Mouse (Mus musculus): ENCODE measurements around the gene Adam19. TPM values are rescaled to one million over a fixed set of nuclear protein-coding genes. Genes with fewer than 3 reads are reported as not detected.

Gene Adam19
- total and polyA plus RNA-seq, 3 experiments: 3.0 to 9.0 (median 4.5) TPM

DNA sequence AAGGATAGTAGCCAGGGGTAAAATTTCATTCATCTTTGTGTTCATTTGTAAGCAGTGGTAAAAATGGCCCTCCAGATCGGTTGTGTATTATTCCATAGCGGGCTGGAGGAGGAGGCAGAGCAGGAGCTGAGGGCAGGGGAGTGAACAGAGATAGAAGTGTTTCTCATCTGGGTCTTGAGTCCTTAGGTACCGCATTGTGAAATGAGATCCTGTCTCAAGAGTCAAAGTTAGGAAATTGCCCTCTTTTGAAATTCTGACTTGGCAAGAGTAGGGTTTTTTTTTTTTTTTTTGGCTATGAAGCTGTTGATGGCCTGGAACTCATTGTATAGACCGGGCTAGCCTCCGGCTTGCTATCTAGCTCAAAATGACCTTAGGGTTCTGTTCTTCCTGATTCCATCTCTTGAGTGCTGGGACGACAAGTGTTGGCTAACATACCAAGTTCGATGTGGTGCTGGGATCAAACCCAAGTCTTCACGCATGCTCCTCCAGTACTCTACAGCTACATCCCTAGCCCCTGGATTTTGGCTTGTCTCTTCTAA is 67.6 kb downstream of the Adam19 start:
- Histone ChIP-seq H3K79me2 (replicated peaks; ENCODE audit: control insufficient read depth, extremely low read depth, insufficient read depth, poor library complexity, severe bottlenecking) (no peaks in the 10 kb centered on the region), H3K9ac (ENCODE audit: insufficient read depth, low read depth) (no peak overlapping the region), H3K4me1 (ENCODE audit: control insufficient read depth in 1 of 2, insufficient read depth in 2 of 2) (peaks cover 21 to 61% of the 10 kb centered on the region in 2 experiments), H3K36me3 (replicated peaks in 1 of 2; ENCODE audit: control insufficient read depth in 1 of 2, insufficient read depth in 1 of 2, low read length in 1 of 2) (no peaks in the 10 kb centered on the region), H3K27ac (ENCODE audit: insufficient read depth, low read depth) (no peak overlapping the region), H3K4me2 (ENCODE audit: insufficient read depth, low read depth, poor library complexity, severe bottlenecking) (no peak overlapping the region), H3K4me3 (replicated peaks in 1 of 3; ENCODE audit: low read depth in 2 of 3, low read length in 2 of 3, poor library complexity in 1 of 3) (no peak overlapping the region), H3K27me3 (replicated peaks) (no peaks in the 10 kb centered on the region), H3K9me3 (replicated peaks; ENCODE audit: low read length) (no peaks in the 10 kb centered on the region)
- TF ChIP-seq ZNF384 (IDR thresholded peaks at IDR 0.05; ENCODE audit: low read depth, low read length) (0 out of 2 replicates have a peak, but pooled peaks have one; percentile 19), EP300 (IDR thresholded peaks at IDR 0.05; ENCODE audit: low read length) (no peak), JUND (conservative IDR thresholded peaks at IDR 0.05; ENCODE audit: low read depth, low read length) (no peak), MEF2A (IDR thresholded peaks at IDR 0.05; ENCODE audit: borderline replicate concordance, low read depth, low read length) (no peak), E2F4 (IDR thresholded peaks at IDR 0.05; ENCODE audit: insufficient replicate concordance, low read depth, low read length) (no peak), CHD1 (IDR thresholded peaks at IDR 0.05; ENCODE audit: low read depth, low read length) (no peak)
- in situ Hi-C loops (cut with MboI; ENCODE audit: low pct_ligation_motif_present, low pct_unique_long_range_greater_than_20kb, low sequenced_read_pairs) (no loop called here), dilution Hi-C loops (cut with MboI; ENCODE audit: extremely low pct_ligation_motif_present, extremely low pct_unique_long_range_greater_than_20kb, low sequenced_read_pairs) (no loop called here)
- no peak for DNase-seq (ENCODE audit: extremely low read depth)

DNA sequence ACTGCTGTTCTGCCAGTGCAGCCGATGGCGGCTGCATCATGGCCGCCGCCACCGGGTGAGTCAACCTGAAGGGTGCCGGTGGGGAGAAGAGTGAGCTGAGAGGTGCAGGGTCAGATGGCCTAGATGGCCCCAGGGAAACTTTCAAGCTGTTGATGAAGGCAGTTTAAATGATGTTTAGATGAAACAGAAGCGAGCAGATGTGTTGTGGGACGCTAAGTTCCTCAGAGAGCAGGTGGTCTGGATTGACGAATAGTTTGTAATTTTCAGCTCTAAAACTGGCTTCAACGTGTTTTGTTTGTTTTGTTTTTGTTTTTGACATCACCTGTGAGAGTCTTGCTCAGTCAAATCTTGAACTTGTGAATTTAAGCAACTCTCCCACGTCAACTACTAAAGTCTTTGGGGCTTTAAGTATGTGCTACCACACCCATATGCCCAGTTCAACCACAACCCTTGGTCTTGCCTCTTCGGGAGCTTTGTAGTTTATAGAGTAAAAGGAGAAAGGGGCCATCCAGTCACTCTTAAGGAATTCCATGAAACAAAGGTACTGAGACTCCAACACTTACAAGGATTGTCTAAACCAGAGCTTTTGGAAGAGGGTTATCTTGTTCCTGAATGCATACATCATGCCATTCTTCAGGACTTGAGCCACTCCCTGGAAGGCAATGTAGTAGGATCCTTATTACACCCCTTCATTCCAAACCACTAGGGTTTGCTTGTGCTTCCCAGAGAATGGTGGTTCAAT is 69.5 kb downstream of the Adam19 start:
- no peak overlapping the region for H3K9ac ChIP-seq (ENCODE audit: insufficient read depth, low read depth)
- dilution Hi-C loops (cut with MboI; ENCODE audit: extremely low pct_ligation_motif_present, extremely low pct_unique_long_range_greater_than_20kb, low sequenced_read_pairs): no loop called here
- no peaks in the 10 kb centered on the region for H3K36me3 ChIP-seq (replicated peaks in 1 of 2; ENCODE audit: control insufficient read depth in 1 of 2, insufficient read depth in 1 of 2, low read length in 1 of 2)
- H3K4me2 ChIP-seq (ENCODE audit: insufficient read depth, low read depth, poor library complexity, severe bottlenecking): no peak overlapping the region
- H3K4me3 ChIP-seq (replicated peaks in 1 of 3; ENCODE audit: low read depth in 2 of 3, low read length in 2 of 3, poor library complexity in 1 of 3): no peak overlapping the region
- no peak overlapping the region for H3K27ac ChIP-seq (ENCODE audit: insufficient read depth, low read depth)
- no peak for DNase-seq (ENCODE audit: extremely low read depth)
- TF ChIP-seq BHLHE40 (IDR thresholded peaks at IDR 0.05; ENCODE audit: low read depth, low read length): no peak
- no peak for TF ChIP-seq JUN (IDR thresholded peaks at IDR 0.05; ENCODE audit: insufficient read depth, low read depth, low read length)
- no peak for TF ChIP-seq ZC3H11A (IDR thresholded peaks at IDR 0.05; ENCODE audit: low read depth, low read length)
- no peak for TF ChIP-seq MYC (IDR thresholded peaks at IDR 0.05; ENCODE audit: low read depth, low read length)
- 0 out of 2 replicates have a peak, but pooled peaks have one; percentile 7 for TF ChIP-seq CHD1 (IDR thresholded peaks at IDR 0.05; ENCODE audit: low read depth, low read length)
- TF ChIP-seq POLR2AphosphoS2 (IDR thresholded peaks at IDR 0.05; ENCODE audit: low read depth, low read length): no peak
- TF ChIP-seq CHD2 (IDR thresholded peaks at IDR 0.05; ENCODE audit: low read length): no peak
- no peak for TF ChIP-seq TBP (conservative IDR thresholded peaks at IDR 0.05; ENCODE audit: low read depth, low read length)
- TF ChIP-seq USF1 (IDR thresholded peaks at IDR 0.05; ENCODE audit: low read depth, low read length): no peak
- no peak for TF ChIP-seq ZNF384 (IDR thresholded peaks at IDR 0.05; ENCODE audit: low read depth, low read length)
- TF ChIP-seq MXI1 (IDR thresholded peaks at IDR 0.05; ENCODE audit: low read depth, low read length): 0 out of 2 replicates have a peak, but pooled peaks have one; percentile 23
- TF ChIP-seq MEF2A (IDR thresholded peaks at IDR 0.05; ENCODE audit: borderline replicate concordance, low read depth, low read length): no peak
- no peak for TF ChIP-seq NRF1 (IDR thresholded peaks at IDR 0.05; ENCODE audit: low read depth, low read length)
- no peak for TF ChIP-seq ELF1 (IDR thresholded peaks at IDR 0.05; ENCODE audit: low read depth, low read length)
- H3K4me1 ChIP-seq (ENCODE audit: control insufficient read depth in 1 of 2, insufficient read depth in 2 of 2): peaks cover 23 to 70% of the 10 kb centered on the region in 2 experiments
- in situ Hi-C loops (cut with MboI; ENCODE audit: low pct_ligation_motif_present, low pct_unique_long_range_greater_than_20kb, low sequenced_read_pairs): loop anchor here (5.0 to 25.0 kb wide), 2 partner anchors 63 to 163 kb away; partner anchors contain the start of gene Thg1l
- no peaks in the 10 kb centered on the region for H3K79me2 ChIP-seq (replicated peaks; ENCODE audit: control insufficient read depth, extremely low read depth, insufficient read depth, poor library complexity, severe bottlenecking)
- H3K9me3 ChIP-seq (replicated peaks; ENCODE audit: low read length): no peaks in the 10 kb centered on the region
- H3K27me3 ChIP-seq (replicated peaks): no peaks in the 10 kb centered on the region
